Mouse (Mus musculus): Measurements from ENCODE around the gene Med12l. TPM values are rescaled to one million over a fixed set of nuclear protein-coding genes. Genes with fewer than 3 reads are reported as not detected.

Gene Med12l
- polyA plus RNA-seq, 1 experiment from 2014 or later = 0.82 TPM

GRCm38 (mm10) chr3:59153424-59153823 lies 147.8 kb downstream of the Med12l start, which contains the start of gene P2ry14:
Gene P2ry14, minus strand, starts transcription at chr3:59153618.
- no peak for TF ChIP-seq CTCF (IDR thresholded peaks at IDR 0.05; ENCODE audit: low read depth)
- Histone ChIP-seq H3K9me3 (replicated peaks; ENCODE audit: low read length) (no peaks in the 10 kb centered on the region), H3K4me1 (replicated peaks; ENCODE audit: insufficient read depth, low read length) (no peaks in the 10 kb centered on the region), H3K36me3 (ENCODE audit: insufficient read depth, low read length) (no peaks in the 10 kb centered on the region), H3K4me2 (ENCODE audit: low read length) (no peak within 1 kb of the TSS), H3K4me3 (replicated peaks; ENCODE audit: low read depth, low read length) (no peak within 1 kb of the TSS), H3K27ac (no peak within 1 kb of the TSS), H3K27me3 (ENCODE audit: insufficient read depth, low read length) (no peaks in the 10 kb centered on the region), H3K9ac (ENCODE audit: low read depth, low read length) (no peak within 1 kb of the TSS)
- DNase-seq (ENCODE audit: low spot score) (no peak), ATAC-seq (replicated peaks; ENCODE audit: low FRiP score, low read depth) (no peak)
- WGBS = 75% methylated on average over 5 of the region's 5 CpGs

DNA sequence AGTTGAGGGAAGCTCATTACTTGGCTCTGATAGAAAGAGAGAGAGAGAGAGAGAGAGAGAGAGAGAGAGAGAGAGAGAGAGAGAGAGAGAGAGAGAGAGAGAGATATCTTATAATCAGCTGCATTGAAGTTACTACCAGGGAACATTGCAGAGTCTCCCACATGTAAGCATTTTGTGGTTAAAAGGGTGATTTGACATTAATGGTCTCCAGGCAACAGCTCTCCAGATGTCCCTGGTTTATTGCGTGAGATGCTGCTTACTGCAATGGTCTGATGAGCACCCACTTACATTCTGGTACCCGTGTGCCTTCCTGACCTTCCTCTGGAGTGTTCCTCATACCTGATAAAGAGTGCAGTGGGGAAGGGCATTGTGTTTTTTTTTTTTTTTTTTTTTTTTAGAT lies 149.3 kb downstream of the Med12l start:
- H3K4me2 ChIP-seq (ENCODE audit: low read length) = no peak overlapping the region
- TF ChIP-seq CTCF (IDR thresholded peaks at IDR 0.05; ENCODE audit: low read depth) = no peak
- no peaks in the 10 kb centered on the region for H3K27me3 ChIP-seq (ENCODE audit: insufficient read depth, low read length)
- DNase-seq (ENCODE audit: low spot score) (no peak), ATAC-seq (replicated peaks; ENCODE audit: low FRiP score, low read depth) (no peak)
- H3K4me1 ChIP-seq (replicated peaks; ENCODE audit: insufficient read depth, low read length) = no peaks in the 10 kb centered on the region
- no peak overlapping the region for H3K9ac ChIP-seq (ENCODE audit: low read depth, low read length)
- H3K27ac ChIP-seq = no peak overlapping the region
- H3K9me3 ChIP-seq (replicated peaks; ENCODE audit: low read length) = no peaks in the 10 kb centered on the region
- H3K4me3 ChIP-seq (replicated peaks; ENCODE audit: low read depth, low read length) = no peak overlapping the region
- H3K36me3 ChIP-seq (ENCODE audit: insufficient read depth, low read length) = no peaks in the 10 kb centered on the region
- 61% methylated on average over 2 of the region's 2 CpGs for WGBS

- H3K9ac ChIP-seq (ENCODE audit: low read depth, low read length) = no peak overlapping the region
- TF ChIP-seq CTCF (IDR thresholded peaks at IDR 0.05; ENCODE audit: low read depth) = no peak
- H3K27ac ChIP-seq = no peak overlapping the region
- DNase-seq (ENCODE audit: low spot score) (no peak), ATAC-seq (replicated peaks; ENCODE audit: low FRiP score, low read depth) (no peak)
- H3K36me3 ChIP-seq (ENCODE audit: insufficient read depth, low read length) = no peaks in the 10 kb centered on the region
- H3K9me3 ChIP-seq (replicated peaks; ENCODE audit: low read length) = no peaks in the 10 kb centered on the region
- no peak overlapping the region for H3K4me2 ChIP-seq (ENCODE audit: low read length)
- no peak overlapping the region for H3K4me3 ChIP-seq (replicated peaks; ENCODE audit: low read depth, low read length)
- no peaks in the 10 kb centered on the region for H3K27me3 ChIP-seq (ENCODE audit: insufficient read depth, low read length)
- H3K4me1 ChIP-seq (replicated peaks; ENCODE audit: insufficient read depth, low read length) = no peaks in the 10 kb centered on the region
- 92% methylated on average over 6 of the region's 6 CpGs for WGBS
These were observed 149.8 kb downstream of the Med12l start for GRCm38 (mm10) chr3:59155404-59155803.

GRCm38 (mm10) chr3:59157048-59157447 lies 151.4 kb downstream of the Med12l start:
- no peaks in the 10 kb centered on the region for H3K27me3 ChIP-seq (ENCODE audit: insufficient read depth, low read length)
- H3K27ac ChIP-seq = no peak overlapping the region
- no peak overlapping the region for H3K9ac ChIP-seq (ENCODE audit: low read depth, low read length)
- TF ChIP-seq CTCF (IDR thresholded peaks at IDR 0.05; ENCODE audit: low read depth) = no peak
- 86% methylated on average over 5 of the region's 5 CpGs for WGBS
- no peak overlapping the region for H3K4me2 ChIP-seq (ENCODE audit: low read length)
- H3K4me3 ChIP-seq (replicated peaks; ENCODE audit: low read depth, low read length) = no peak overlapping the region
- H3K36me3 ChIP-seq (ENCODE audit: insufficient read depth, low read length) = no peaks in the 10 kb centered on the region
- no peaks in the 10 kb centered on the region for H3K4me1 ChIP-seq (replicated peaks; ENCODE audit: insufficient read depth, low read length)
- no peaks in the 10 kb centered on the region for H3K9me3 ChIP-seq (replicated peaks; ENCODE audit: low read length)
- ATAC-seq (replicated peaks; ENCODE audit: low FRiP score, low read depth) = no peak
- DNase-seq (ENCODE audit: low spot score) = no peak

- ATAC-seq (replicated peaks; ENCODE audit: low FRiP score, low read depth) (no peak), DNase-seq (ENCODE audit: low spot score) (no peak)
- WGBS = 73% methylated on average over 1 of the region's 1 CpGs
- Histone ChIP-seq H3K4me1 (replicated peaks; ENCODE audit: insufficient read depth, low read length) (no peaks in the 10 kb centered on the region), H3K9ac (ENCODE audit: low read depth, low read length) (no peak overlapping the region), H3K27me3 (ENCODE audit: insufficient read depth, low read length) (no peaks in the 10 kb centered on the region), H3K4me2 (ENCODE audit: low read length) (no peak overlapping the region), H3K36me3 (ENCODE audit: insufficient read depth, low read length) (no peaks in the 10 kb centered on the region), H3K4me3 (replicated peaks; ENCODE audit: low read depth, low read length) (no peak overlapping the region), H3K9me3 (replicated peaks; ENCODE audit: low read length) (no peaks in the 10 kb centered on the region), H3K27ac (no peak overlapping the region)
- no peak for TF ChIP-seq CTCF (IDR thresholded peaks at IDR 0.05; ENCODE audit: low read depth)
These were observed 154.8 kb downstream of the Med12l start for GRCm38 (mm10) chr3:59160465-59160864.

DNA sequence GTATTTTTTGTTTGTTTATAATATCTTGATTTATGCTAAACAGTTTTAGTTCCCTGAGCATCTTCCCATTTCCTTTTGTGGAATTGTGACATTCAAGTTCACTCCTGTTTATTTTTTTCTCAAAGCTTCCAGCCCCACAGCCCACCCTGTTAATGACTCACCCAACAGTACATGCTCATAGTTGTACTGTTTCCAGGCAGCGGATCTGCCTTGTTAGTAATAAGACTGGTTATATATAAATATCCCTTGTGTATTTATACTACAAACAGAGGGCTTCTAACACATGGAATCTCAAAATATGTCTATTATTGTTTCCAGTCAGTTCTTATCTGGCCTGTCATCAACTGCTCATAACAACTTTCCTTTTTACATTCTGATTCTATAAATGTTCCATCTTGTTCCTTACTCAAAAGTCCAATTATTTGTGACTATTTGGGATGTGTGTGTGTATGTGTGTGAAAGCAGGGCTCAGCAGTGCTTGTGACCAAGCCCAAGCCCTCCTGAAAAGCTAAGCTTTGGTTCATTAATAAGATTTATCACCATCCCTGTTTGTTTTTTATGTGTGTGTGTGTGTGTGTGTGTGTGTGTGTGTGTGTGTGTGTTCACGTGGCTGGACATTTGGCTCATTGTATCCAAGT lies 161.9 kb downstream of the Med12l start:
- 54% methylated on average over 2 of the region's 2 CpGs for WGBS
- Histone ChIP-seq H3K4me2 (ENCODE audit: low read length) (no peak overlapping the region), H3K4me3 (replicated peaks; ENCODE audit: low read depth, low read length) (no peak overlapping the region), H3K4me1 (replicated peaks; ENCODE audit: insufficient read depth, low read length) (no peaks in the 10 kb centered on the region), H3K9me3 (replicated peaks; ENCODE audit: low read length) (no peaks in the 10 kb centered on the region), H3K9ac (ENCODE audit: low read depth, low read length) (no peak overlapping the region), H3K27ac (no peak overlapping the region), H3K36me3 (ENCODE audit: insufficient read depth, low read length) (no peaks in the 10 kb centered on the region), H3K27me3 (ENCODE audit: insufficient read depth, low read length) (no peaks in the 10 kb centered on the region)
- no peak for TF ChIP-seq CTCF (IDR thresholded peaks at IDR 0.05; ENCODE audit: low read depth)
- peak; percentile 46 for DNase-seq (ENCODE audit: low spot score)
- no peak for ATAC-seq (replicated peaks; ENCODE audit: low FRiP score, low read depth)

GRCm38 (mm10) chr3:59168476-59168875 lies 162.9 kb downstream of the Med12l start:
- H3K4me2 ChIP-seq (ENCODE audit: low read length) = no peak overlapping the region
- H3K27ac ChIP-seq = no peak overlapping the region
- H3K27me3 ChIP-seq (ENCODE audit: insufficient read depth, low read length) = no peaks in the 10 kb centered on the region
- ATAC-seq (replicated peaks; ENCODE audit: low FRiP score, low read depth) (no peak), DNase-seq (ENCODE audit: low spot score) (no peak)
- WGBS = 90% methylated on average over 6 of the region's 6 CpGs
- no peaks in the 10 kb centered on the region for H3K4me1 ChIP-seq (replicated peaks; ENCODE audit: insufficient read depth, low read length)
- no peaks in the 10 kb centered on the region for H3K36me3 ChIP-seq (ENCODE audit: insufficient read depth, low read length)
- peak; percentile 31; the same call in 1 of the 2 replicates for TF ChIP-seq CTCF (IDR thresholded peaks at IDR 0.05; ENCODE audit: low read depth)
- no peaks in the 10 kb centered on the region for H3K9me3 ChIP-seq (replicated peaks; ENCODE audit: low read length)
- H3K9ac ChIP-seq (ENCODE audit: low read depth, low read length) = no peak overlapping the region
- no peak overlapping the region for H3K4me3 ChIP-seq (replicated peaks; ENCODE audit: low read depth, low read length)
